13 mouse cellular contexts compared by ENCODE assay signal in genomic region chr12:60820979-60821378, GRCm38 (mm10).
DNase-seq lines count a peak whose midpoint lies in the region; ATAC-seq and TF ChIP-seq lines count a peak whose summit lies in the region.
"Had no signal": no experiment of that assay in that cellular context is flagged by ENCODE, and none has a peak within 500 bp of the region (broad histone marks: within the 10 kb centered on the region; RNA-seq: fewer than 3 reads in every experiment).

No protein-coding gene starts in this region.

- H3K9me3 ChIP-seq in hindbrain, embryonic 16.5 days (ENCODE audit: control insufficient read depth, low read length), result no peaks in the 10 kb centered on the region
- no peaks in the 10 kb centered on the region for H3K9me3 ChIP-seq in hindbrain, embryonic 12.5 days (replicated peaks)
- no peaks in the 10 kb centered on the region for H3K9me3 ChIP-seq in lung, postnatal 0 days (ENCODE audit: low read length)
- H3K9me3 ChIP-seq in intestine, embryonic 16.5 days (ENCODE audit: control insufficient read depth, low read length), result no peaks in the 10 kb centered on the region
- H3K9me3 ChIP-seq: liver, embryonic 13.5 days had no signal

- H3K9ac ChIP-seq in hindbrain, embryonic 16.5 days (ENCODE audit: low read depth, low read length), result no peak overlapping the region
- H3K9ac ChIP-seq in hindbrain, embryonic 12.5 days, result no peak overlapping the region
- no peak overlapping the region for H3K9ac ChIP-seq in lung, postnatal 0 days (replicated peaks; ENCODE audit: low read depth)
- no peak overlapping the region for H3K9ac ChIP-seq in intestine, embryonic 16.5 days (ENCODE audit: low read depth, low read length)
- H3K9ac ChIP-seq: liver, embryonic 13.5 days had no signal

- 65% methylated on average over 7 of the region's 7 CpGs for WGBS in hindbrain, embryonic 16.5 days
- WGBS in hindbrain, embryonic 12.5 days, result 80% methylated on average over 7 of the region's 7 CpGs
- 63% methylated on average over 7 of the region's 7 CpGs for WGBS in lung, postnatal 0 days
- 76% methylated on average over 7 of the region's 7 CpGs for WGBS in intestine, embryonic 16.5 days

- H3K4me2 ChIP-seq in hindbrain, embryonic 16.5 days (ENCODE audit: low read length), result no peak overlapping the region
- H3K4me2 ChIP-seq in hindbrain, embryonic 12.5 days (replicated peaks), result no peak overlapping the region
- H3K4me2 ChIP-seq in lung, postnatal 0 days (replicated peaks; ENCODE audit: low read depth, low read length), result no peak overlapping the region
- H3K4me2 ChIP-seq in intestine, embryonic 16.5 days (ENCODE audit: low read depth, low read length), result no peak overlapping the region
- H3K4me2 ChIP-seq: liver, embryonic 13.5 days had no signal

- peak; percentile 74; the same call in 1 of the 2 replicates for ATAC-seq in hindbrain, embryonic 16.5 days
- ATAC-seq in hindbrain, embryonic 12.5 days (ENCODE audit: low FRiP score), result no peak
- no peak for ATAC-seq in lung, postnatal 0 days
- ATAC-seq in intestine, embryonic 16.5 days, result no peak

- H3K27me3 ChIP-seq in hindbrain, embryonic 16.5 days (replicated peaks; ENCODE audit: control insufficient read depth, insufficient read depth, low read length), result no peaks in the 10 kb centered on the region
- no peaks in the 10 kb centered on the region for H3K27me3 ChIP-seq in hindbrain, embryonic 12.5 days
- H3K27me3 ChIP-seq in lung, postnatal 0 days (replicated peaks; ENCODE audit: insufficient read depth, low read length), result no peaks in the 10 kb centered on the region
- no peaks in the 10 kb centered on the region for H3K27me3 ChIP-seq in intestine, embryonic 16.5 days (replicated peaks; ENCODE audit: control insufficient read depth, insufficient read depth, low read length)
- H3K27me3 ChIP-seq: liver, embryonic 13.5 days had no signal

- no peak overlapping the region for H3K4me3 ChIP-seq in hindbrain, embryonic 16.5 days (ENCODE audit: low read length)
- H3K4me3 ChIP-seq in hindbrain, embryonic 12.5 days, result no peak overlapping the region
- no peak overlapping the region for H3K4me3 ChIP-seq in lung, postnatal 0 days (ENCODE audit: low read depth, low read length)
- H3K4me3 ChIP-seq in intestine, embryonic 16.5 days (ENCODE audit: low read length), result no peak overlapping the region
- H3K4me3 ChIP-seq: liver, embryonic 13.5 days; myocyte had no signal

- DNase-seq in frontal cortex, adult 2 months (ENCODE audit: extremely low spot score in 1 of 2, low spot score in 1 of 2), result peak; percentile 44 to 71
- DNase-seq in layer of hippocampus, postnatal 10 days (ENCODE audit: low spot score in 2 of 2), result peak; percentile 30 to 48
- peak; percentile 73 to 85 for DNase-seq in right cerebral cortex, postnatal 10 days (ENCODE audit: low spot score in 2 of 2)
- DNase-seq in lung, postnatal 0 days (ENCODE audit: low spot score), result no peak
- no peak for DNase-seq in natural killer cell, adult 2 months (ENCODE audit: low spot score in 2 of 2)
- DNase-seq: adrenal gland, postnatal 25 days; liver, embryonic 13.5 days had no signal

- H3K27ac ChIP-seq in hindbrain, embryonic 16.5 days (ENCODE audit: low read depth, low read length), result no peak overlapping the region
- H3K27ac ChIP-seq in hindbrain, embryonic 12.5 days, result no peak overlapping the region
- H3K27ac ChIP-seq in lung, postnatal 0 days (ENCODE audit: low read length), result no peak overlapping the region
- no peak overlapping the region for H3K27ac ChIP-seq in intestine, embryonic 16.5 days (ENCODE audit: low read length)
- H3K27ac ChIP-seq: liver, embryonic 13.5 days; macrophage; stomach, postnatal 0 days had no signal

- no peak for TF ChIP-seq CTCF in lung, postnatal 0 days (IDR thresholded peaks at IDR 0.05)

- TF ChIP-seq EP300 in lung, postnatal 0 days (IDR thresholded peaks at IDR 0.05), result no peak

- no peaks in the 10 kb centered on the region for H3K36me3 ChIP-seq in hindbrain, embryonic 16.5 days (ENCODE audit: control insufficient read depth, insufficient read depth, low read length)
- H3K36me3 ChIP-seq in hindbrain, embryonic 12.5 days, result no peaks in the 10 kb centered on the region
- H3K36me3 ChIP-seq in lung, postnatal 0 days (ENCODE audit: insufficient read depth, low read length), result no peaks in the 10 kb centered on the region
- no peaks in the 10 kb centered on the region for H3K36me3 ChIP-seq in intestine, embryonic 16.5 days (ENCODE audit: control insufficient read depth, insufficient read depth, low read length)
- H3K36me3 ChIP-seq: liver, embryonic 13.5 days had no signal

- H3K4me1 ChIP-seq in hindbrain, embryonic 16.5 days (ENCODE audit: control insufficient read depth, insufficient read depth, low read depth, low read length), result no peaks in the 10 kb centered on the region
- H3K4me1 ChIP-seq in hindbrain, embryonic 12.5 days, result no peaks in the 10 kb centered on the region
- no peaks in the 10 kb centered on the region for H3K4me1 ChIP-seq in lung, postnatal 0 days (ENCODE audit: insufficient read depth, low read depth, low read length)
- no peaks in the 10 kb centered on the region for H3K4me1 ChIP-seq in intestine, embryonic 16.5 days (ENCODE audit: control insufficient read depth, insufficient read depth, low read length)
- H3K4me1 ChIP-seq: liver, embryonic 13.5 days had no signal

Comparison
In these comparisons a context has a peak if more than half of its experiments do, and no peak if none do; other contexts are left out.
1. DNase-seq: peak in frontal cortex, adult 2 months (2 of 2), layer of hippocampus, postnatal 10 days (2 of 2) and right cerebral cortex, postnatal 10 days (2 of 2); none in lung, postnatal 0 days (single experiment) and natural killer cell, adult 2 months (0 of 2).